ENCODE assay signal across 19 mouse cellular contexts in genomic region chr16:93186554-93186953, GRCm38 (mm10).
DNase-seq lines count a peak whose midpoint lies in the region.
"Had no signal": no experiment of that assay in that cellular context is flagged by ENCODE, and none has a peak within 500 bp of the region (broad histone marks: within the 10 kb centered on the region; RNA-seq: fewer than 3 reads in every experiment).

No protein-coding gene starts in this region.

- peak; percentile 38 for DNase-seq in adrenal gland, adult 2 months
- no peak for DNase-seq in adrenal gland, postnatal 25 days
- peak; percentile 3 for DNase-seq in left cerebral cortex, adult 18-20 months (ENCODE audit: low spot score in 2 of 2)
- DNase-seq in left cerebral cortex, postnatal 4 days, result no peak
- DNase-seq in urinary bladder, postnatal 14 days (ENCODE audit: low spot score), result peak; percentile 16
- DNase-seq in urinary bladder, postnatal 36 days (ENCODE audit: low spot score in 2 of 2), result no peak
- no peak for DNase-seq in gastrocnemius, postnatal 25 days
- DNase-seq in retina, embryonic 14.5 days (ENCODE audit: low spot score), result no peak
- DNase-seq: cerebellum, adult 18-20 months; cerebellum, postnatal 14 days; gastrocnemius, postnatal 10 days; heart, adult 11 months; heart, postnatal 10 days; kidney, adult 18-20 months; kidney, postnatal 4 days; lung, postnatal 36 days; right cerebral cortex, postnatal 4 days; thymus, adult 18-20 months; thymus, postnatal 36 days had no signal

- intact Hi-C loops in left cerebral cortex, postnatal 4 days (cut with DNase I), result no loop called here

Comparison
In these comparisons a context has a peak if more than half of its experiments do, and no peak if none do; other contexts are left out.
1. DNase-seq: peak in adrenal gland, adult 2 months (single experiment), left cerebral cortex, adult 18-20 months (2 of 2) and urinary bladder, postnatal 14 days (single experiment); none in adrenal gland, postnatal 25 days (single experiment), left cerebral cortex, postnatal 4 days (single experiment), urinary bladder, postnatal 36 days (0 of 2), gastrocnemius, postnatal 25 days (single experiment) and retina, embryonic 14.5 days (single experiment).